Mouse (Mus musculus) midbrain, embryonic 11.5 days (tissue): ENCODE measurements around the gene Gnao1. TPM values are rescaled to one million over a fixed set of nuclear protein-coding genes. Genes with fewer than 3 reads are reported as not detected.

ENCODE experiments used
- ATAC-seq: fragments of 200-750 bp; cut with Nextera tagmentation; 2 replicates; pipeline ENCODE4 v1.8.0; 2017; ENCODE audit warnings: moderate TSS enrichment, moderate library complexity; ENCODE audit not compliant: low FRiP score
- DNase-seq: peaks from one replicate; pipeline ENCODE4 v3.0.0; 2015; ENCODE audit warnings: low spot score; ENCODE audit errors: missing footprints
- H3K27ac ChIP-seq: fragments of 300-500 bp; sonication (generic); 2 replicates; pipeline ENCODE4 v1.5.1; 2014; ENCODE audit warnings: low read depth, low read length
- H3K27me3 ChIP-seq: fragments of 300-500 bp; sonication (generic); 2 replicates; pipeline ENCODE4 v1.6.1; 2014; ENCODE audit warnings: mild to moderate bottlenecking, low read length, moderate library complexity, mixed read lengths; ENCODE audit not compliant: control insufficient read depth, insufficient read depth
- H3K36me3 ChIP-seq: fragments of 300-500 bp; sonication (generic); 2 replicates; pipeline ENCODE4 v1.6.1; 2014; ENCODE audit warnings: mild to moderate bottlenecking, low read length, moderate library complexity, mixed read lengths; ENCODE audit not compliant: control insufficient read depth, insufficient read depth
- H3K4me1 ChIP-seq: fragments of 300-500 bp; sonication (generic); 2 replicates; pipeline ENCODE4 v1.6.1; 2014; ENCODE audit warnings: low read length; ENCODE audit not compliant: control insufficient read depth, insufficient read depth
- H3K4me2 ChIP-seq: fragments of 300-500 bp; sonication (generic); 2 replicates; pipeline ENCODE4 v1.6.1; 2014; ENCODE audit warnings: mild to moderate bottlenecking, moderate library complexity
- H3K4me3 ChIP-seq: fragments of 300-500 bp; sonication (generic); 2 replicates; pipeline ENCODE4 v1.5.1; 2014; ENCODE audit warnings: low read depth, low read length
- H3K9ac ChIP-seq: fragments of 300-500 bp; sonication (generic); 2 replicates; pipeline ENCODE4 v1.6.1; 2014; ENCODE audit warnings: low read length
- H3K9me3 ChIP-seq: fragments of 300-500 bp; sonication (generic); 2 replicates; pipeline ENCODE4 v1.6.1; 2016; ENCODE audit warnings: low read length; ENCODE audit not compliant: control insufficient read depth
- WGBS: fragments of 180-500 bp; shearing (Covaris S2); extraction: QIAGEN DNeasy Blood & Tissue Kit; methylation state at CpG from one replicate; pipeline ENCODE4 v1.1.7; 2014; 5-methylcytosine and 5-hydroxymethylcytosine counted together
- polyA plus RNA-seq: library from polyadenylated mRNA; unstranded; fragments of >200 nt; fragmentation: Nextera tagmentation; extraction: Ambion mirVana; gene quantifications from 2 replicates; pipeline ENCODE4 v1.2.1, GENCODE M21; 2014

The Gnao1 gene
- polyA plus RNA-seq, 1 experiment from 2014 or later: 32.1 TPM

DNA sequence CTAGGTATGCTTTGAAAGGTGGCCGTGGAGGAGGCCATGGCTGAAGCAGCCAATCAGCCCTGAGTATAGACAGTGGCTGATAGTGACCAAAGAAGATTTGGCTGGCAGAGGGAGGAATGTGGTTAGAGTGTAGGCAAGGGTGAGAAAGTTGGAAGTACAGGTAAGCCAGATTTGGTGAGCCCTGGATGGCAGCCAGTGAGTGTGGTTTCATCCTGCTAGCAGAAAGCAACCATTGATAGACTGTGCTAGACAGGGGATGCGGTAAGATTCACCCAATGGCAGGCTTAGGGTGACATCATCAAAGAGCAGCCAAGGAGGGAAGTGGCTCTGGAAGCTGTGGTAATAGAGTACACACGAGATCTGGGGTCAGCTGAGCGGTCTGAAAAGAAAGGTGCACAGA, 88.8 kb downstream of the Gnao1 start:
- peak; percentile 14 for DNase-seq
- 87% methylated on average over 4 of the region's 4 CpGs for WGBS
- no peaks in the 10 kb centered on the region for H3K36me3 ChIP-seq

DNA sequence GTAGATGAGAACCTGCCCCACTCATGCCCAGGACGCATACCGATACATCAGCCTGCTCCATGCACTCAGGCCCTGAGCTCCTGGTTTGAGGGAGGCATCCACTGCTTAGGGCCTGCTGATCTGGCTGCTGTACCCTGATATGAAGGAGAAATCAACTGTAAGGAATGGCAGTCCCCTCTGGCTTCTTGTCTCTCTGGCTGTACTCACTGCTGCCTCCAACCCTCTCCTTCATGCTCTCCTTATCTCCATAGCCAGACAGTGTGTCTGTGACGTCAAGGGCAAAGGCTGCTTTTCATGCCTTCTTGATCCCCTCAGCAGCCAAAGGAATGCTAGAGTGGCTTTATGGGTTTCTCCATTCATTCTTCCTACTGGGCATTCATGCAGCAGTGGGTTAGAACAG, 92.3 kb downstream of the Gnao1 start:
- 63% methylated on average over 3 of the region's 3 CpGs for WGBS

More for the DNA sequence above, 88.8 kb downstream of the Gnao1 start:
- no peak overlapping the region for H3K27ac ChIP-seq
- H3K9ac ChIP-seq: no peak overlapping the region
- peaks cover 4% of the 10 kb centered on the region; the same call in 1 of the 2 replicates for H3K4me1 ChIP-seq
- H3K4me2 ChIP-seq: no peak overlapping the region
- no peaks in the 10 kb centered on the region for H3K9me3 ChIP-seq
- ATAC-seq: no peak
- H3K27me3 ChIP-seq: no peaks in the 10 kb centered on the region
- no peak overlapping the region for H3K4me3 ChIP-seq

DNA sequence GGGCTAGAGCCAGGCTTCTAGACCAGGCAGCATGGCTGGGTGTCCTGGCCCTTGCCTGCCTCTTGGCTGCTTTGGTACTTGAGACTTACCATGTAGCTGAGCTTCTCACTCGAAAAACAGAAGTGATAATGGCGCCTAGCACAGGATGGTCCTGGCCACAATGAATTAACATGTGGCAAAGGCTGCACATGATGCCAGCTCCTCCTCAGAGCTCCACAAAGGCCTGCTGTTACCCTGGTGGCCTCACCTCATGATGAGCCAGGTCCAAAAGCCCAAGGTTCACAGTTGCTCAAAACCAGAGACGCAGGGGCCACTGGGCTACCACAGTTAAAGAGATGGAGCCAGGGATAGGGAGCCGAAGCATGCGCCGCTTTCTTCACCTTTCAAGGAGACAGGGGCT, 97.2 kb downstream of the Gnao1 start:
- no peak overlapping the region for H3K4me2 ChIP-seq
- H3K9me3 ChIP-seq: no peaks in the 10 kb centered on the region
- WGBS: 92% methylated on average over 6 of the region's 6 CpGs
- no peaks in the 10 kb centered on the region for H3K27me3 ChIP-seq
- no peaks in the 10 kb centered on the region for H3K36me3 ChIP-seq
- no peak overlapping the region for H3K4me3 ChIP-seq
- H3K4me1 ChIP-seq: peaks cover 16% of the 10 kb centered on the region
- DNase-seq (no peak), ATAC-seq (no peak)
- H3K9ac ChIP-seq: no peak overlapping the region
- H3K27ac ChIP-seq: no peak overlapping the region

More for the DNA sequence above, 92.3 kb downstream of the Gnao1 start:
- Histone ChIP-seq H3K4me3 (no peak overlapping the region), H3K9ac (no peak overlapping the region), H3K27me3 (no peaks in the 10 kb centered on the region), H3K4me1 (peaks cover 4% of the 10 kb centered on the region; the same call in 1 of the 2 replicates), H3K4me2 (no peak overlapping the region), H3K36me3 (no peaks in the 10 kb centered on the region), H3K9me3 (no peaks in the 10 kb centered on the region), H3K27ac (no peak overlapping the region)
- ATAC-seq: no peak
- no peak for DNase-seq

DNA sequence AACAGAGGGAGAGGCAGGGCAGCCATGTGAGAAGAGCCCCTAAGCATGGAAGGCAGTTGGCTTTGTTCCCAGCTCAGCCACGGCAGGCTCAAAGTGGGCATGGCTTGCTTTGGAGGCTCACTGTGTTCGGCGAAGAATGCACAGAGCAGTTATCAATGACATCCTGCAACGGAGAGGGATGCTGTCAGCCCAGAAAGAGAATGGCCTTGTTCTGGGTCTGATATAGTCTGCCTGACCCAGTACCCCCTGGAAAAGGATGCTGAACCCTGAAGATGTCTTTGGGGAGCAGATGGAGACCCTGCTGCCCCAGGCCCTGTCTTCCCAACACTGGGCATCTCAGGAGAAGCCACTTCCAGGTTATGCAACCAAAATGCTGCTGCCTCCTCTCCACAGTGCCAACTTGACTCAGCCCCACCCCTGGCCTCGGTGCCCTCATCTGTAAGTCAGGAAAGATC, 98.2 kb downstream of the Gnao1 start:
- Histone ChIP-seq H3K27ac (no peak overlapping the region; the same call in 1 of the 2 replicates), H3K9me3 (no peaks in the 10 kb centered on the region), H3K4me2 (no peak overlapping the region), H3K27me3 (no peaks in the 10 kb centered on the region), H3K9ac (peak overlapping the region; percentile 33), H3K4me1 (peaks cover 12% of the 10 kb centered on the region), H3K36me3 (no peaks in the 10 kb centered on the region), H3K4me3 (no peak overlapping the region)
- peak; percentile 52; the same call in 1 of the 2 replicates for ATAC-seq
- DNase-seq: no peak
- 53% methylated on average over 5 of the region's 5 CpGs for WGBS

DNA sequence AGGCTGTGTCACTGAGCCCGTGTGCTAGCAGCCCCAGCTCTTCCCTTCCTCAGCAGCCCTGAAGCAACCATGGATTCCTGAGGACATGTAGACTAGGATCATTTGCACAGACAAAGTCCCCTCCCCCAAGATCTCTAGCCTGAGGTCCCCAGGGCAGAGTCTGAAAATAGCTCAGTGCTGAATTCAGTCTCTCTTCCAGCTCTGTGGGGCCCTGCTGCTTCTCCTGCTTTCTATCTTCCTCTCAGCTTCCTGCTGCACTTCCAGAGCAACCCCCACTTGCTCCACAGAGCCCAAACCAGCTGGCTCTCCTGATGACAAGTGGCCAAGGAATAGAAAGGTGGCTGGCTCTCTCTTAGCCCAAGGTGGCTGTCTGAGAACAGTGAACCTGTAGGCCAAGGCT, 98.8 kb downstream of the Gnao1 start:
- peaks cover 12% of the 10 kb centered on the region for H3K4me1 ChIP-seq
- no peaks in the 10 kb centered on the region for H3K36me3 ChIP-seq
- ATAC-seq: no peak
- 28% methylated on average over 1 of the region's 1 CpGs for WGBS
- H3K4me2 ChIP-seq: no peak overlapping the region
- no peaks in the 10 kb centered on the region for H3K27me3 ChIP-seq
- no peak for DNase-seq
- no peak overlapping the region; the same call in 1 of the 2 replicates for H3K27ac ChIP-seq
- no peak overlapping the region for H3K4me3 ChIP-seq
- no peaks in the 10 kb centered on the region for H3K9me3 ChIP-seq
- H3K9ac ChIP-seq: peak overlapping the region; percentile 33; the same call in 1 of the 2 replicates

DNA sequence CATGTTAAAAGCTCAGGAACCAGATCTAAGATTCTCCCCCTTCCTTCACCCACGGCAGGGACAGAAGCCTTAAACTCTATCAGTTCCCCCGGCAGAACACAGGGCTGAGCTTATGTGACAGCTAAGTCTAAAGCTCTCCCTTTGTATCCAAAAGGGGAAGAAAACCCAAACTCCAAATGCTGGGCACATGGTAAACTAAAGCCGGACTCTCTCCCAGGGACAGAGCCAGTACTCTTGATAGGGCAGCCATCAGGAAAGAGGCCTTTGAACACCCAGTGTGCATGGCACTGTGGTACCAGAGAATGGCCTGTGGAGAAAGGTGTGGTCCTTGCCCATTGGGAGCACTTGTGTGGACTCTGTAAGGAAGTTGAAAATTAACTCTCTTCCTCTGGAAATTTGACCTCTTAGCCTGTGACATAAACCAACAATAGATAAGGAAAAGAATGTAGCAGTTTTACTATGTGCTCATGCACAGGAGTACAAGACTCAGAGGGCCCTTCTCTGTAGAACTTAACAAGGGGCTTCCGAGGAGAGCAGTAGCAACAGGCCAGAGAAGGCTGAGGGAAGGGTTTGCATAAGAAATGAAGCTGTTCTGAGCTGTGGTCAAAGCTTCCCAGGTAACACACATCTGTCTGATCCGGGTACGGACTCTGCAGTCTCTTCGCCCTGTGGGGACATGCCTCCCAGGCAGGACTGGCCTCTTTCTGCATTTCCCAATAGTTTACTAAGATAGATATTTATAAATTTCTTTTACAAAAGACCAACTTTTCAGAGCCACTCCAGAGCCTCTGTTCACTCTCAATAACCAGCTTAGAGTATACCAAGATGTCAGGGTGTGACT, 102.2 kb downstream of the Gnao1 start:
- Histone ChIP-seq H3K4me3 (no peak overlapping the region), H3K9ac (no peak overlapping the region), H3K4me2 (no peak overlapping the region), H3K36me3 (no peaks in the 10 kb centered on the region), H3K9me3 (no peaks in the 10 kb centered on the region), H3K27me3 (no peaks in the 10 kb centered on the region), H3K27ac (no peak overlapping the region), H3K4me1 (peaks cover 20% of the 10 kb centered on the region)
- DNase-seq: peak; percentile 81
- 75% methylated on average over 7 of the region's 7 CpGs for WGBS
- ATAC-seq: no peak

DNA sequence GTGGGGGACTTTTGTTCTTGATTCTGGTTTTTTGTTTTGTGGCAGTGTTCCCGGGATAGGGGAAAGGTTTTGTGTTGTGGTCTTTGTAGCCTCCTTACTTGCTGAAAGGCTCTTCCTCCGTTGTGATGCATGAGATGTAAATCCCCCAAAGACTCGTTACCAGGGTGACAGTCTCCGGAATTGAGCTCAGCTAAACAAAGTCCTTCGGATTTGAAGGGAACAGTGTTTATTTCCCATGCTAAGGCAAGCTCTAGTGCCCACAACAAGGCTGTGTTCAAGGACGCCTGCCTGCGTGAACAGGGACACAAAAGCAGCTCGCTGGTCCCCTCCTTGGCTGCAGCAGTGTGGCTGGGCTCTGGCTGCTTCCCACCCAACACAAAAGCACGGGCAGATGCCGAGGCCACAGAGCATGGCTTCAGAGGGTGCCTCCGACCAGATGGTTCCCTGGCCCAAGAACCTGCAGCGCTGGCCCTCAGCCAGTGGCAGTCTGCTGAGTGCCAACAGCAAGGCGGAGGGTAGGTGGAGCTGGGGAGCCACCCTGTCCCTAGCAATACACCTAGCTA, 108.2 kb downstream of the Gnao1 start:
- peak; percentile 91 for ATAC-seq
- DNase-seq: peak; percentile 96

DNA sequence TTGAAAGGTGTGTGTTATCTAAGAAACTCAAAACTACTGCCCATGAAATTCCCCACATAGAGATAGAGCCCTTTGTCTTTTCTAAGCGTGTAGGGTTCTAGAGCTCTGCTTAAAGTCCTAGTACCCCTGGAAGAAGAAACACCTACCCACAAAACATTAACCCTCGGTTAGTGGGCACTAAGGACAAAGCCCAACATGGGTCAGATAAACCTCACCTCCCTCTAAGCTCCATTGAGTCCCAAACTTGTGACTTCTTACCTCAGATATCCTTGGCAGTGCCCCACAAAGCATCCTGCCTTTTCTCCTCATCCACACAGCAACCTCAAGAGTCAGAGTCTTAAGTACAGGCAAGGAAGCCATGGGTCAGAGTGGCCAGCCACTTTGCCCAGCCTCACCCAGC, 108.8 kb downstream of the Gnao1 start:
- WGBS: 69% methylated on average over 2 of the region's 2 CpGs
- no peaks in the 10 kb centered on the region for H3K36me3 ChIP-seq
- peaks cover 55% of the 10 kb centered on the region for H3K4me1 ChIP-seq
- no peak overlapping the region for H3K4me3 ChIP-seq
- peak overlapping the region; percentile 98 for H3K27ac ChIP-seq
- no peak overlapping the region for H3K9ac ChIP-seq
- no peaks in the 10 kb centered on the region for H3K27me3 ChIP-seq
- H3K9me3 ChIP-seq: no peaks in the 10 kb centered on the region
- ATAC-seq: no peak
- DNase-seq: peak; percentile 85
- H3K4me2 ChIP-seq: no peak overlapping the region

More for the DNA sequence above, 108.2 kb downstream of the Gnao1 start:
- peak overlapping the region; percentile 47 for H3K9ac ChIP-seq
- peak overlapping the region; percentile 22 for H3K4me2 ChIP-seq
- no peaks in the 10 kb centered on the region for H3K27me3 ChIP-seq
- H3K27ac ChIP-seq: peak overlapping the region; percentile 98
- peaks cover 55% of the 10 kb centered on the region for H3K4me1 ChIP-seq
- no peaks in the 10 kb centered on the region for H3K36me3 ChIP-seq
- 8% methylated on average over 13 of the region's 13 CpGs for WGBS
- no peak overlapping the region for H3K4me3 ChIP-seq
- no peaks in the 10 kb centered on the region for H3K9me3 ChIP-seq

DNA sequence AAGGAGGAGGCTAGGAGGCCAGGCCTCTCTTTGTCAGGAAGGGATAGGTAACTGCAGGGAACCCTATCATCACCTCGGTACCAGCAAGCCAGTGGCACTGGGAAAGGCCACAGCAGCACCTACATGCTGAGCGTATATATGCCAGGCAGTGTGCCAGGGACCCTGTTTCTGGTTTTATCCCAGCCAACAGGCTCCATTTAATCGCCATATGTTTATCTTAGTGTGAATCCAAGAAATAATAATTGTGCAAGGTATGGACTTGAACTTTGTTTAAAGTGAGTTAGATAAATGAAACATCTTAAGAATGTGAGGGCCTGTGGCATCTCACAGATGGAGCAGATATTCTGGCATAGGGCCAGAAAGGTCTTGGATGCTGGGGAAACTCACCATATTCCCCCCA, 109.7 kb downstream of the Gnao1 start:
- H3K4me2 ChIP-seq: no peak overlapping the region
- peak overlapping the region; percentile 36; the same call in 1 of the 2 replicates for H3K9ac ChIP-seq
- 76% methylated on average over 3 of the region's 3 CpGs for WGBS
- H3K27me3 ChIP-seq: no peaks in the 10 kb centered on the region
- no peak overlapping the region for H3K4me3 ChIP-seq
- peak overlapping the region; percentile 98; the same call in 1 of the 2 replicates for H3K27ac ChIP-seq
- DNase-seq (no peak), ATAC-seq (no peak)
- no peaks in the 10 kb centered on the region for H3K36me3 ChIP-seq
- peaks cover 55% of the 10 kb centered on the region for H3K4me1 ChIP-seq
- H3K9me3 ChIP-seq: no peaks in the 10 kb centered on the region
